Mouse (Mus musculus): ENCODE data around the gene Prkcd.

DNA sequence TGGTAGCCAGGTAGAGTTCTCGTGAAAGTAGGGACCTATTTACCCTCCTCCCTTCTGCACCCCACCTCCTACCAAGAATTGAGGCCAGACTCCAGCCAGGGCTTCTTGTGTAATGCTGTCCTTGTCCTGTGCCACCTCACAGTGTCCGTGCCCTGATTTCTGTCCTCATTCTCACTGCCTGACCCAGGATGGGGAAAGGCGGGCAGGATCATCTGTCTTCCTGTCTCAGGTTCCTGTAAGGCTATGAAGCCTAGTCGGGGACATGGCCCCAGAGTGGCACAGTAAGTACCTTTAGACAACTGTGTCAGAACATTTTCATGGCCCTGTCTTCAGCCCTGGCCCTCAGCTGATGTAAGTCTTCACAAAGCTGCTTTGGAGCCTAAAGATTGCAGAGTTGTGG is 12.7 kb upstream of the Prkcd start:
- TF ChIP-seq POLR2A (IDR thresholded peaks at IDR 0.05; ENCODE audit: control insufficient read depth, extremely low read depth, insufficient read depth, low read length, poor library complexity) (no peak), CTCF (IDR thresholded peaks at IDR 0.05; ENCODE audit: borderline replicate concordance, control insufficient read depth, extremely low read depth, insufficient read depth, low read length, poor library complexity) (no peak)

All from thymus, adult 2 months (tissue).